Mouse (Mus musculus) urinary bladder, postnatal 25 days (tissue): Measurements from ENCODE around the gene Vmn2r41.
A peak's percentile ranks its signal among the peaks of the same experiment; 100 is the strongest.
"Not testable (repeated sequence)": the region's sequence is repeated elsewhere in the genome, so short reads cannot be mapped to it uniquely, and the experiment has no call there.

Source experiments
- DNase-seq: peaks from one replicate; pipeline ENCODE4 v3.0.0; 2022; ENCODE audit warnings: low spot score

The Vmn2r41 gene

DNA sequence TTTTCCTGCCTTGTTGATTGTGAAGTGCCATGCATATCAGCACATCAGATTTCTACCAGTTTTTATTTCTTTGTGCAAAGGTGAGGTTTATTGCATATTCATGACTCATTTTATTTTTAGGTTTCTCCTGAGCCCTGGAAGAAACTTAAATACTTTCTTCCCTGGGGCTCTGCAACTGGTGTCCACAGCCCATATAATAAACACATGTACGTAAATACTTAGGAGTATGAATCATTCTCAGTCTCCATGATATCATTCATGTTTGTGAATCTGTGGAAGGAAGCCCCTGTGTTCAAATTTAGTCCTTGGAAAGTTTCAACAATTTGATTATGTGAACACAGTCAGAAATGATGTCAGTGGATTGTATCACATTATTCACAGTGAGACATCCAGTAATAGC is at the start of gene Vmn2r41:
Vmn2r41 (minus strand) TSS at position 101 of the 400 bp plus-strand sequence.
- DNase-seq, result not testable (repeated sequence)

DNA sequence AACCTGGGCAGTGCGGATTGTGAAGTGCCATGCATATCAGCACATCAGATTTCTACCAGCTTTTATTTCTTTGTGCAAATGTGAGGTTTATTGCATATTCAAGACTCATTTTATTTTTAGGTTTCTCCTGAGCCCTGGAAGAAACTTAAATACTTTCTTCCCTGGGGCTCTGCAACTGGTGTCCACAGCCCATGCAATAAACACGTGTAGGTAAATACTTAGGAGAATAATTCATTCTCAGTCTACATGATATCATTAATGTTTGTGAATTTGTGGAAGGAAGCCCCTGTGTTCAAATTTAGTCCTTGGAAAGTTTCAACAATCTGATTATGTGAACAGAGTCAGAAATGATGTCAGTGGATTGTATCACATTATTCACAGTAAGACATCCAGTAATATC is 38.8 kb upstream of the Vmn2r41 start, which contains the start of gene Vmn2r42:
Vmn2r42 (minus strand) TSS at position 101 of the 400 bp plus-strand sequence.
- DNase-seq, result not testable (repeated sequence)

DNA sequence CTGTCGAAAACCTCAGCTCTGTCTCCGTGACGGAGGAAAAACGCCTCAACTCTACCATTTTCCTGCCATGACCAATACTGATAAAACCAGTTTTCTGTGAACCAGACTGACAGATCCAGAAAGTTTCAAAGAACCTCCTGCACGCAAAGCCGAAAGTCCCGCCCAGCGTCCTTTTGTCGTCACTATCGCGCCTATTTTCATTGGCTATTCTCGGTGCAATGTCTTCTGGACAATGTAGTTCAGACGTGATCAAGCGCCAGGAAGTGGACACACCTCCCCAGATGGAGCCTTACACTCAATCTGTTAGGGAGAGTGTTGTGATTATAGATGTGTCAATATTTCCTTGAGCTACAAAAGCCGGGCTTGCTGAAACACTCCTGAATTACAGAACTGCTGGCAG is 68.6 kb downstream of the Vmn2r41 start:
- peak; percentile 3 for DNase-seq
